Comparison of ENCODE assay signal across 21 mouse cellular contexts in the genomic region with DNA sequence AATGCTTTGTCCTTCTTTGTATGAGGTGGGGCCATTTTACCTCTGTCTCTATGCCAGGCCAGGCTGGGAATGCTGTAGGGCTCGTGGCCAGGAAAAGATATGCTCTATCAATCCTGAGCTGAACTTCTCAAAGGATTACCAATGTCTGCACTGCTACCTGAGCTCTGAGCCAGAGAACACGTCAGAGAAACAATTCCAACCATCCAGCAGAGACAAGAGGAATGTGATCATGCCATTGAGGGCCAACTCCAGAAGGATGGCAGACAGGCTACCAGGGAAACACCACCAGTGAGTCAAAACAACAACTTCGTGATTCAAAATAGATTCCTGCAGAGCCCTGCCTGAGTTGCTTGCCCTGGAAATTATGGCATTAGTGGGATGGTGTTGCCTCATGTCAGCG.
DNase-seq lines count a peak whose midpoint lies in the region; ATAC-seq and TF ChIP-seq lines count a peak whose summit lies in the region.
"Had no signal": no experiment of that assay in that cellular context is flagged by ENCODE, and none has a peak within 500 bp of the region (broad histone marks: within the 10 kb centered on the region; RNA-seq: fewer than 3 reads in every experiment).

No protein-coding gene starts in this region.

- no peak overlapping the region for H3K9ac ChIP-seq in heart, embryonic 16.5 days (ENCODE audit: low read length)
- H3K9ac ChIP-seq in heart, embryonic 11.5 days (ENCODE audit: low read depth, low read length): no peak overlapping the region
- H3K9ac ChIP-seq in liver, postnatal 0 days (replicated peaks): no peak overlapping the region
- H3K9ac ChIP-seq: hindbrain, embryonic 13.5 days had no signal

- 43% methylated on average over 4 of the region's 4 CpGs for WGBS in heart, embryonic 16.5 days
- 54% methylated on average over 4 of the region's 4 CpGs for WGBS in heart, embryonic 11.5 days (ENCODE audit: insufficient replicate concordance)
- WGBS in liver, postnatal 0 days (ENCODE audit: insufficient replicate concordance): 65% methylated on average over 4 of the region's 4 CpGs

- H3K4me2 ChIP-seq in heart, embryonic 16.5 days (ENCODE audit: low read depth, low read length): no peak overlapping the region
- H3K4me2 ChIP-seq in heart, embryonic 11.5 days: no peak overlapping the region
- no peak overlapping the region for H3K4me2 ChIP-seq in liver, postnatal 0 days (ENCODE audit: low read depth, low read length)
- H3K4me2 ChIP-seq: hindbrain, embryonic 13.5 days had no signal

- H3K27me3 ChIP-seq in heart, embryonic 16.5 days (ENCODE audit: control insufficient read depth, insufficient read depth, low read length): no peaks in the 10 kb centered on the region
- H3K27me3 ChIP-seq in heart, embryonic 11.5 days (ENCODE audit: control insufficient read depth, insufficient read depth, low read length): no peaks in the 10 kb centered on the region
- H3K27me3 ChIP-seq in liver, postnatal 0 days (ENCODE audit: insufficient read depth, low read length): no peaks in the 10 kb centered on the region
- H3K27me3 ChIP-seq: hindbrain, embryonic 13.5 days had no signal

- peak; percentile 84 for ATAC-seq in heart, embryonic 16.5 days (replicated peaks; ENCODE audit: extremely low read depth, insufficient read depth, low FRiP score)
- no peak for ATAC-seq in heart, embryonic 11.5 days (replicated peaks; ENCODE audit: insufficient number of reproducible peaks, low FRiP score, low TSS enrichment)
- no peak for ATAC-seq in liver, postnatal 0 days
- ATAC-seq: activated CD4-positive, CD25-positive, alpha-beta regulatory T cell, adult 4 months; CD4-positive, CD25-positive, alpha-beta regulatory T cell, adult 4 months; forebrain, embryonic 14.5 days; hindbrain, postnatal 0 days had no signal

- peaks cover 7% of the 10 kb centered on the region for H3K4me1 ChIP-seq in heart, embryonic 16.5 days (ENCODE audit: control insufficient read depth, insufficient read depth, low read length)
- 0 out of 2 replicates have a peak, but pooled peaks cover 3% of the 10 kb centered on the region for H3K4me1 ChIP-seq in heart, embryonic 11.5 days (ENCODE audit: control insufficient read depth, insufficient read depth, low read length)
- H3K4me1 ChIP-seq in liver, postnatal 0 days (ENCODE audit: insufficient read depth): no peaks in the 10 kb centered on the region
- H3K4me1 ChIP-seq: embryonic facial prominence, embryonic 10.5 days had no signal

- H3K27ac ChIP-seq in heart, embryonic 16.5 days (ENCODE audit: low read length): peak overlapping the region; percentile 57
- no peak overlapping the region for H3K27ac ChIP-seq in heart, embryonic 11.5 days (ENCODE audit: low read depth, low read length)
- no peak overlapping the region for H3K27ac ChIP-seq in liver, postnatal 0 days (ENCODE audit: low read depth)
- H3K27ac ChIP-seq: embryonic facial prominence, embryonic 10.5 days; hindbrain, embryonic 13.5 days; hindbrain, postnatal 0 days had no signal

- no peak overlapping the region for H3K4me3 ChIP-seq in heart, embryonic 16.5 days (ENCODE audit: low read length)
- H3K4me3 ChIP-seq in heart, embryonic 11.5 days (ENCODE audit: low read depth, low read length): no peak overlapping the region
- H3K4me3 ChIP-seq in liver, postnatal 0 days (ENCODE audit: low read depth, low read length): no peak overlapping the region
- H3K4me3 ChIP-seq: embryonic facial prominence, embryonic 10.5 days; heart, adult 2 months; hindbrain, embryonic 13.5 days had no signal

- peak; percentile 90 for DNase-seq in heart, adult 11 months
- DNase-seq in heart, postnatal 25 days (ENCODE audit: low spot score): no peak
- peak; percentile 76 for DNase-seq in Muller cell, postnatal 12 days (ENCODE audit: inconsistent ontology term)
- DNase-seq in heart, postnatal 14 days: peak; percentile 13 to 60
- DNase-seq in liver, postnatal 0 days: no peak
- DNase-seq: adrenal gland, postnatal 25 days; B cell, adult 2 months; cerebellum, adult 2 months; cerebellum, postnatal 10 days; gastrocnemius, postnatal 36 days; kidney, adult 18-20 months had no signal

- no peaks in the 10 kb centered on the region for H3K9me3 ChIP-seq in heart, embryonic 16.5 days (replicated peaks; ENCODE audit: control insufficient read depth, low read length)
- H3K9me3 ChIP-seq in heart, embryonic 11.5 days (replicated peaks; ENCODE audit: control insufficient read depth, low read length): no peaks in the 10 kb centered on the region
- no peaks in the 10 kb centered on the region for H3K9me3 ChIP-seq in liver, postnatal 0 days (ENCODE audit: low read length)
- H3K9me3 ChIP-seq: embryonic facial prominence, embryonic 10.5 days; hindbrain, embryonic 13.5 days had no signal

- intact Hi-C loops in heart, postnatal 25 days (cut with DNase I): loop anchor here (5.0 kb wide), 1 partner anchor 62 kb away; no protein-coding TSS in a partner anchor
- intact Hi-C loops in heart, postnatal 14 days (cut with DNase I): no loop called here

- no peaks in the 10 kb centered on the region for H3K36me3 ChIP-seq in heart, embryonic 16.5 days (ENCODE audit: control insufficient read depth, insufficient read depth)
- H3K36me3 ChIP-seq in heart, embryonic 11.5 days (ENCODE audit: control insufficient read depth, insufficient read depth, low read length): no peaks in the 10 kb centered on the region
- no peaks in the 10 kb centered on the region for H3K36me3 ChIP-seq in liver, postnatal 0 days (replicated peaks; ENCODE audit: insufficient read depth, low read length)
- H3K36me3 ChIP-seq: embryonic facial prominence, embryonic 10.5 days; G1E; hindbrain, embryonic 13.5 days had no signal

- no peak for TF ChIP-seq EP300 in liver, postnatal 0 days (IDR thresholded peaks at IDR 0.05; ENCODE audit: low read depth)

- TF ChIP-seq CTCF in liver, postnatal 0 days (IDR thresholded peaks at IDR 0.05; ENCODE audit: low read depth): no peak

Comparison
In these comparisons a context has a peak if more than half of its experiments do, and no peak if none do; other contexts are left out.
1. DNase-seq: peak in heart, adult 11 months (single experiment), Muller cell, postnatal 12 days (single experiment) and heart, postnatal 14 days (2 of 2); none in heart, postnatal 25 days (single experiment) and liver, postnatal 0 days (single experiment).